Mouse (Mus musculus) liver, adult 2 months (tissue): ENCODE measurements at regions not wholly inside any gene's neighbourhood (a gene's known extent, or its start where the extent isn't known, plus 50 kb on each side); places are given as distances from the start of the nearest gene placed in this dataset.

Experiments used
- CTCF ChIP-seq: fragments of 200-500 bp; IDR thresholded peaks from 2 replicates; pipeline ENCODE4 v1.5.1; 2011; ENCODE audit warnings: low read depth, low read length, control low read depth
- POLR2A ChIP-seq: fragments of 200-500 bp; IDR thresholded peaks from 2 replicates; pipeline ENCODE4 v1.6.1; 2011; ENCODE audit warnings: low read length, control low read depth; ENCODE audit not compliant: insufficient read depth; ENCODE audit errors: extremely low read depth

- TF ChIP-seq POLR2A = no peak
- no peak for TF ChIP-seq CTCF
Measured at GRCm38 (mm10) chr2:3922739-3923138, 94.8 kb upstream of the Frmd4a start.
